Mouse (Mus musculus) Muller cell, postnatal 12 days (primary cell): ENCODE data around the gene Tctex1d2.
A peak's percentile ranks its signal among the peaks of the same experiment; 100 is the strongest.

Experiments
- DNase-seq: peaks from one replicate; pipeline ENCODE4 v3.0.0-alpha.2; 2015; ENCODE audit errors: inconsistent ontology term

Tctex1d2 gene

GRCm38 (mm10) chr16:32468488-32468887 is 49.0 kb downstream of the Tctex1d2 start:
- DNase-seq = no peak

DNA sequence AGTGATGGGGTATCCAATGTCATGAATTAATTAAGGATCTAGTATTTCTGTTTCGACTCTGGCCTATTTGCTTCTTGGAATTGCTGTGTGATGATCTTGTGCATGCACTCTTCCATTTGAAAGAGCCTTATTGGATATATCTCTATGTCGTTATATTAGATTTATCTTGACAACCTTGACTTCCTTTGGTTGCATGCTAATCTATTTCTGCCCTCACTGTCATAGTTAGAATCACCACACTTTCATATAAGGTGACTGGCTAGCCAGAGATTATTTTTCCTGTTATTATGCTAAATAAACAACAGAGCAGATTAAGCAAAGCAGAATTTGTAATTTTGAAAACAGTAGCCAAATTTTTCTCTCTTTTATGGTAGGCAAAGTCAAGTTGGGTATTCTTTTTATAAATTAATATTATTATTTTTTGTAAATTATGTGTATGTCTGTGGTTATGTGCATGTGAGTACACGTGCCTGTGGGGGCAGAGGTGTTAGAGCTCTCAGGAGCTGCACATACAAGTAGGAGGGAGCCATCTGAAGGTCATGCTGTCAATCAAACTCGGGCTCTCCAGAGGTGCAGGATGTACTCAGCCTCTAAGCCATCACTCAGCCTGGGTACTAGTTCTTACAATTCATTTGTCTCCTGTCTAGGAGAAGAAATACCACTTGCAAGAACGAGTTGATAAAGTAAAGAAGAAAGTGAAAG is 50.1 kb downstream of the Tctex1d2 start:
- no peak for DNase-seq

GRCm38 (mm10) chr16:32472276-32473015 is 52.9 kb downstream of the Tctex1d2 start:
- DNase-seq = peak; percentile 22

GRCm38 (mm10) chr16:32477315-32477714 is 57.8 kb downstream of the Tctex1d2 start:
- DNase-seq = no peak
